Mouse (Mus musculus) adrenal gland, adult (tissue): ENCODE measurements at regions not wholly inside any gene's neighbourhood (a gene's known extent, or its start where the extent isn't known, plus 50 kb on each side); places are given as distances from the start of the nearest gene placed in this dataset.
"Not testable (repeated sequence)": the region's sequence is repeated elsewhere in the genome, so short reads cannot be mapped to it uniquely, and the experiment has no call there.

Source experiments
- DNase-seq, 2 experiments: peaks; one replicate each; pipeline ENCODE4 v3.0.0; 2022 to 2023; ENCODE audit warnings: low spot score in 1 of 2; ENCODE audit not compliant: inconsistent age in 2 of 2

- DNase-seq, result no peak
These were observed 83.9 kb upstream of the Hcrtr2 start for GRCm38 (mm10) chr9:76407549-76407948.

GRCm38 (mm10) chr9:76401897-76402670, 78.4 kb upstream of the Hcrtr2 start:
- DNase-seq, result not testable (repeated sequence)

DNA sequence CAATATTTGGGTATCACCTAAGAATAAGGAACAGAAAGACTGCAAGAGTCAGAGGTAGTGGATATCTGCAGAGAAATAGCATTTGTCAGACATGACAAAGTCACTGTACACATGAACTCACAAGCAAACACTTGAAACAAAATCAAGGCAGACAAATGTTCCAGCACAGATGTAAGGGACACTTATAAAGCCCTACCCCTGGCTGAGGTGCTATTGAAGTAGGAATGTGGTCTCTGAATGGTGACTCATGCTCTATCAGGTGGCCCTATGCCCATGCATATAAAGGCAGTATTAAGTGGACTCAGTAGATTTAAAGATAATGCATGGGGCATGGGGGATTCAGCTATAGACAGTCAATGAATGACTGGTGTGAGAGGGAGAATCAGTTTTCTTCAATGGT, 77.2 kb upstream of the Hcrtr2 start:
- DNase-seq, result no peak

GRCm38 (mm10) chr9:76393763-76394162, 70.1 kb upstream of the Hcrtr2 start:
- no peak for DNase-seq

DNA sequence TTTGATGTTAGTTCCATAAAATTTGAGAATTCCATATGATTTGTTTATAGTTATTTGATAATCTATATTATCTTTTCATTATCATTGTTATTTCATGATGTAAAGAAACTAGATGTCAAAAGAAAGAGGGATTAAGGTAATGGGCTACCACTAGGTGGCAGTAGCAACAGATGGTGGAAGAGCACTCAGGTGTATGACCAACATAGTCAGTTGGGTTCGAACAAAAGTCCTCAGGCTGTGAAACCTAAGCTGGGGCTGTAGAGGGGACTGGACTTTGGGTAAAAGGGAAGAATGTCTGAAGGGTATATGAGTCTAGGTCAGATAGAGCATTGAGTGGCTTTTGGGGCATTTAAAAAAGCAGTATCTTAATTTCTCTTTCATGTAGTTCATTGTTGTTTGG, 67.2 kb upstream of the Hcrtr2 start:
- peak; percentile 7 to 74 for DNase-seq
